In the genomic region with DNA sequence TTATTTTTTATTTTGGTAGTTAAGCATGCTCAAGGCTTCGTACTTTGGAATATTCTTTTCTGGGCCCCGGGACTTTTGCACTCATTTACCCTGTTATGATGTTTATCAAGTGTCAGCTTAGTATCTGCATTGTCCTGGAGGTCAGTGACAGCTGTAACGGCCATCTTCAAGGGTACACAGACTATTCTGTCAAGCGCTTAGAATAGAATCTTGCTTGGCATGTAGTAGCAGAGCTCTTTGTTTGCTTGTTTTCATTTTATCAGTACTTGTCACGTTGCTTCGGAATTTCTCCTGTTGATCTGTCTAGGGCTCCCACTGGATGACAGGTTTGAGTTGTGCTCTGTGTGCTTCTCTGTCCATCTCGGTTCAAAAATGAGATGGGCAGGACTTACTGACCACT, we compare ENCODE assay signal across 9 mouse cellular contexts. TPM values are rescaled to one million over a fixed set of nuclear protein-coding genes. Genes with fewer than 3 reads are reported as not detected.
DNase-seq lines count a peak whose midpoint lies in the region; ATAC-seq and TF ChIP-seq lines count a peak whose summit lies in the region.
"Had no signal": no experiment of that assay in that cellular context is flagged by ENCODE, and none has a peak within 500 bp of the region (broad histone marks: within the 10 kb centered on the region; RNA-seq: fewer than 3 reads in every experiment).

No protein-coding gene starts in this region.

- no peak for DNase-seq in kidney, postnatal 0 days (ENCODE audit: low spot score)
- no peak for DNase-seq in kidney, adult 8-10 months
- DNase-seq in forebrain, embryonic 14.5 days (ENCODE audit: low spot score): no peak
- no peak for DNase-seq in layer of hippocampus, adult 9-10 months (ENCODE audit: low spot score)
- no peak for DNase-seq in ovary, postnatal 36 days (ENCODE audit: low spot score)
- no peak for DNase-seq in cerebellum, adult 9-11 months

- H3K27ac ChIP-seq in kidney, postnatal 0 days: no peak overlapping the region
- H3K27ac ChIP-seq in forebrain, embryonic 14.5 days (ENCODE audit: low read depth, low read length): no peak overlapping the region
- no peak overlapping the region for H3K27ac ChIP-seq in limb, embryonic 12.5 days
- no peak overlapping the region for H3K27ac ChIP-seq in neural tube, embryonic 14.5 days (ENCODE audit: low read depth, low read length)

- no peaks in the 10 kb centered on the region for H3K27me3 ChIP-seq in kidney, postnatal 0 days (ENCODE audit: insufficient read depth, low read length)
- H3K27me3 ChIP-seq in forebrain, embryonic 14.5 days (replicated peaks; ENCODE audit: control insufficient read depth, insufficient read depth, low read length): no peaks in the 10 kb centered on the region
- no peaks in the 10 kb centered on the region for H3K27me3 ChIP-seq in limb, embryonic 12.5 days
- H3K27me3 ChIP-seq in neural tube, embryonic 14.5 days (ENCODE audit: control insufficient read depth, insufficient read depth, low read length): no peaks in the 10 kb centered on the region
- H3K27me3 ChIP-seq: megakaryocyte, embryonic 14.5 days had no signal

- H3K4me2 ChIP-seq in kidney, postnatal 0 days (ENCODE audit: low read length): peak overlapping the region; percentile 69
- peak overlapping the region; percentile 64 for H3K4me2 ChIP-seq in forebrain, embryonic 14.5 days (ENCODE audit: low read length)
- peak overlapping the region; percentile 77 for H3K4me2 ChIP-seq in limb, embryonic 12.5 days
- peak overlapping the region; percentile 70; the same call in 1 of the 2 replicates for H3K4me2 ChIP-seq in neural tube, embryonic 14.5 days (ENCODE audit: low read depth, low read length)

- TF ChIP-seq CTCF in kidney, postnatal 0 days (IDR thresholded peaks at IDR 0.05; ENCODE audit: low read depth): no peak

- H3K4me3 ChIP-seq in kidney, postnatal 0 days (replicated peaks; ENCODE audit: low read depth, low read length): 0 out of 2 replicates have a peak overlapping the region, but pooled peaks have one; percentile 80
- H3K4me3 ChIP-seq in forebrain, embryonic 14.5 days (ENCODE audit: low read depth, low read length): peak overlapping the region; percentile 89
- H3K4me3 ChIP-seq in limb, embryonic 12.5 days (replicated peaks): no peak overlapping the region; the same call in 1 of the 2 replicates
- peak overlapping the region; percentile 93; the same call in 1 of the 2 replicates for H3K4me3 ChIP-seq in neural tube, embryonic 14.5 days (ENCODE audit: low read depth, low read length)

- no peaks in the 10 kb centered on the region for H3K9me3 ChIP-seq in kidney, postnatal 0 days (replicated peaks; ENCODE audit: low read length)
- H3K9me3 ChIP-seq in forebrain, embryonic 14.5 days (replicated peaks; ENCODE audit: control insufficient read depth, low read length): no peaks in the 10 kb centered on the region
- no peaks in the 10 kb centered on the region for H3K9me3 ChIP-seq in limb, embryonic 12.5 days
- H3K9me3 ChIP-seq in neural tube, embryonic 14.5 days (ENCODE audit: control insufficient read depth, low read length): no peaks in the 10 kb centered on the region
- H3K9me3 ChIP-seq: megakaryocyte, embryonic 14.5 days had no signal

- H3K9ac ChIP-seq in kidney, postnatal 0 days (ENCODE audit: low read depth, low read length): peak overlapping the region; percentile 91
- peak overlapping the region; percentile 87 for H3K9ac ChIP-seq in forebrain, embryonic 14.5 days (ENCODE audit: low read length)
- H3K9ac ChIP-seq in limb, embryonic 12.5 days (replicated peaks): 0 out of 2 replicates have a peak overlapping the region, but pooled peaks have one; percentile 87
- H3K9ac ChIP-seq in neural tube, embryonic 14.5 days (replicated peaks; ENCODE audit: low read depth, low read length): peak overlapping the region; percentile 83; the same call in 1 of the 2 replicates

- ATAC-seq in kidney, postnatal 0 days (replicated peaks; ENCODE audit: low FRiP score, low read depth): no peak
- no peak for ATAC-seq in forebrain, embryonic 14.5 days
- no peak for ATAC-seq in limb, embryonic 12.5 days (ENCODE audit: insufficient number of reproducible peaks, insufficient read depth, low FRiP score, low TSS enrichment, low read depth)
- no peak for ATAC-seq in neural tube, embryonic 14.5 days (ENCODE audit: low read depth)

- peaks cover 33% of the 10 kb centered on the region for H3K36me3 ChIP-seq in kidney, postnatal 0 days (ENCODE audit: insufficient read depth, low read length)
- H3K36me3 ChIP-seq in forebrain, embryonic 14.5 days (ENCODE audit: control insufficient read depth, insufficient read depth, low read length): peaks cover 40% of the 10 kb centered on the region
- peaks cover 47% of the 10 kb centered on the region for H3K36me3 ChIP-seq in limb, embryonic 12.5 days
- H3K36me3 ChIP-seq in neural tube, embryonic 14.5 days (ENCODE audit: control insufficient read depth, insufficient read depth, low read length): peaks cover 30% of the 10 kb centered on the region

- peaks cover 10% of the 10 kb centered on the region; the same call in 1 of the 2 replicates for H3K4me1 ChIP-seq in kidney, postnatal 0 days (replicated peaks; ENCODE audit: insufficient read depth, low read length)
- H3K4me1 ChIP-seq in forebrain, embryonic 14.5 days (ENCODE audit: control insufficient read depth, insufficient read depth, low read length): peaks cover 11% of the 10 kb centered on the region
- peaks cover 15% of the 10 kb centered on the region for H3K4me1 ChIP-seq in limb, embryonic 12.5 days (replicated peaks)
- H3K4me1 ChIP-seq in neural tube, embryonic 14.5 days (ENCODE audit: control insufficient read depth, insufficient read depth, low read length): peaks cover 11% of the 10 kb centered on the region

- WGBS in kidney, postnatal 0 days: 71% methylated on average over 7 of the region's 7 CpGs
- WGBS in forebrain, embryonic 14.5 days: 88% methylated on average over 7 of the region's 7 CpGs
- whole genome bisulfite sequencing in limb, embryonic 12.5 days: 90% methylated on average over 7 of the region's 7 CpGs
- WGBS in neural tube, embryonic 14.5 days: 88% methylated on average over 7 of the region's 7 CpGs

RNA-seq across cellular contexts. Expression of gene Prpf19, which starts 1.8 kb away (rescaled TPM):
- 30.6 and 35.2 TPM in 2 replicates for polyA plus RNA-seq in kidney, postnatal 0 days (2015; fragmentation: Nextera tagmentation; extraction: Ambion mirVana)
- polyA plus RNA-seq in forebrain, embryonic 14.5 days (2014; fragmentation: Nextera tagmentation; extraction: Ambion mirVana): 44.2 and 45.5 TPM in 2 replicates
- 44.9 and 50.3 TPM in 2 replicates for polyA plus RNA-seq in limb, embryonic 12.5 days (2016; fragmentation: Nextera tagmentation; extraction: Ambion mirVana)
- polyA plus RNA-seq in neural tube, embryonic 14.5 days (2014; fragmentation: Nextera tagmentation; extraction: Ambion mirVana): 37.6 and 48.8 TPM in 2 replicates

RNA-seq across cellular contexts. Expression of gene Tmem109, which starts 15.0 kb away (rescaled TPM):
- polyA plus RNA-seq in kidney, postnatal 0 days (2015; fragmentation: Nextera tagmentation; extraction: Ambion mirVana): 87.0 and 89.6 TPM in 2 replicates
- polyA plus RNA-seq in forebrain, embryonic 14.5 days (2014; fragmentation: Nextera tagmentation; extraction: Ambion mirVana): 42.7 and 47.7 TPM in 2 replicates
- 68.7 and 73.7 TPM in 2 replicates for polyA plus RNA-seq in limb, embryonic 12.5 days (2016; fragmentation: Nextera tagmentation; extraction: Ambion mirVana)
- 36.3 and 39.1 TPM in 2 replicates for polyA plus RNA-seq in neural tube, embryonic 14.5 days (2014; fragmentation: Nextera tagmentation; extraction: Ambion mirVana)

RNA-seq across cellular contexts. Expression of gene Zp1, which starts 23.6 kb away (rescaled TPM):
- polyA plus RNA-seq in kidney, postnatal 0 days (2015; fragmentation: Nextera tagmentation; extraction: Ambion mirVana): not detected in 2 replicates
- 0.99 TPM in 1 of 2 replicates, not detected in the other for polyA plus RNA-seq in forebrain, embryonic 14.5 days (2014; fragmentation: Nextera tagmentation; extraction: Ambion mirVana)
- polyA plus RNA-seq in limb, embryonic 12.5 days (2016; fragmentation: Nextera tagmentation; extraction: Ambion mirVana): not detected in 2 replicates
- polyA plus RNA-seq in neural tube, embryonic 14.5 days (2014; fragmentation: Nextera tagmentation; extraction: Ambion mirVana): not detected in 2 replicates

RNA-seq across cellular contexts. Expression of gene Tmem132a, which starts 27.1 kb away (rescaled TPM):
- polyA plus RNA-seq in kidney, postnatal 0 days (2015; fragmentation: Nextera tagmentation; extraction: Ambion mirVana): 43.5 and 45.0 TPM in 2 replicates
- 106 and 149 TPM in 2 replicates for polyA plus RNA-seq in forebrain, embryonic 14.5 days (2014; fragmentation: Nextera tagmentation; extraction: Ambion mirVana)
- polyA plus RNA-seq in limb, embryonic 12.5 days (2016; fragmentation: Nextera tagmentation; extraction: Ambion mirVana): 137 and 142 TPM in 2 replicates
- polyA plus RNA-seq in neural tube, embryonic 14.5 days (2014; fragmentation: Nextera tagmentation; extraction: Ambion mirVana): 132 and 146 TPM in 2 replicates

RNA-seq across cellular contexts. Expression of gene Ptgdr2, which starts 40.1 kb away (rescaled TPM):
- polyA plus RNA-seq in kidney, postnatal 0 days (2015; fragmentation: Nextera tagmentation; extraction: Ambion mirVana): not detected in 2 replicates
- polyA plus RNA-seq in forebrain, embryonic 14.5 days (2014; fragmentation: Nextera tagmentation; extraction: Ambion mirVana): 0.16 and 0.18 TPM in 2 replicates
- polyA plus RNA-seq in limb, embryonic 12.5 days (2016; fragmentation: Nextera tagmentation; extraction: Ambion mirVana): 0.10 TPM in 1 of 2 replicates, not detected in the other
- polyA plus RNA-seq in neural tube, embryonic 14.5 days (2014; fragmentation: Nextera tagmentation; extraction: Ambion mirVana): 0.10 and 0.11 TPM in 2 replicates
